Mouse (Mus musculus) liver, embryonic 11.5 days (tissue): Measurements from ENCODE around the gene Arpc4. TPM values are rescaled to one million over a fixed set of nuclear protein-coding genes. Genes with fewer than 3 reads are reported as not detected.

Experiments used
- ATAC-seq: fragments of 200-750 bp; cut with Nextera tagmentation; replicated peaks from 2 replicates; pipeline ENCODE4 v1.8.0; 2017; ENCODE audit warnings: moderate number of reproducible peaks, mild to moderate bottlenecking, moderate TSS enrichment, moderate library complexity; ENCODE audit not compliant: low FRiP score
- DNase-seq: peaks from one replicate; pipeline ENCODE4 v3.0.0-alpha.2; 2017; ENCODE audit warnings: low spot score
- H3K27ac ChIP-seq: fragments of 300-500 bp; sonication (generic); 2 replicates; pipeline ENCODE4 v1.5.1; 2014; ENCODE audit warnings: mild to moderate bottlenecking, low read depth, low read length, control low read depth
- H3K27me3 ChIP-seq: fragments of 300-500 bp; sonication (generic); replicated peaks from 2 replicates; pipeline ENCODE4 v1.6.1; 2014; ENCODE audit warnings: low read length, mixed read lengths; ENCODE audit not compliant: control insufficient read depth, insufficient read depth
- H3K36me3 ChIP-seq: fragments of 300-500 bp; sonication (generic); 2 replicates; pipeline ENCODE4 v1.6.1; 2014; ENCODE audit warnings: mild to moderate bottlenecking, low read length, moderate library complexity, mixed read lengths; ENCODE audit not compliant: control insufficient read depth, insufficient read depth
- H3K4me1 ChIP-seq: fragments of 300-500 bp; sonication (generic); replicated peaks from 2 replicates; pipeline ENCODE4 v1.6.1; 2014; ENCODE audit warnings: low read length, mixed read lengths; ENCODE audit not compliant: control insufficient read depth, insufficient read depth
- H3K4me2 ChIP-seq: fragments of 300-500 bp; sonication (generic); 2 replicates; pipeline ENCODE4 v1.6.1; 2014; ENCODE audit warnings: mild to moderate bottlenecking, control low read depth, moderate library complexity
- H3K4me3 ChIP-seq: fragments of 300-500 bp; sonication (generic); 2 replicates; pipeline ENCODE4 v1.5.1; 2014; ENCODE audit warnings: low read depth, low read length, control low read depth
- H3K9ac ChIP-seq: fragments of 300-500 bp; sonication (generic); 2 replicates; pipeline ENCODE4 v1.6.1; 2014; ENCODE audit warnings: low read depth, low read length, control low read depth
- H3K9me3 ChIP-seq: fragments of 300-500 bp; sonication (generic); 2 replicates; pipeline ENCODE4 v1.6.1; 2016; ENCODE audit warnings: low read length, inconsistent platforms, mixed read lengths; ENCODE audit not compliant: control insufficient read depth
- WGBS: fragments of 180-500 bp; shearing (Covaris S2); extraction: QIAGEN DNeasy Blood & Tissue Kit; methylation state at CpG from one replicate; pipeline ENCODE4 v1.1.7; 2014; 5-methylcytosine and 5-hydroxymethylcytosine counted together
- polyA plus RNA-seq: library from polyadenylated mRNA; unstranded; fragments of >200 nt; fragmentation: Nextera tagmentation; extraction: Ambion mirVana; gene quantifications from 2 replicates; pipeline ENCODE4 v1.2.1, GENCODE M21; 2014

Gene Arpc4
- polyA plus RNA-seq, 1 experiment from 2014 or later, result 239 TPM

DNA sequence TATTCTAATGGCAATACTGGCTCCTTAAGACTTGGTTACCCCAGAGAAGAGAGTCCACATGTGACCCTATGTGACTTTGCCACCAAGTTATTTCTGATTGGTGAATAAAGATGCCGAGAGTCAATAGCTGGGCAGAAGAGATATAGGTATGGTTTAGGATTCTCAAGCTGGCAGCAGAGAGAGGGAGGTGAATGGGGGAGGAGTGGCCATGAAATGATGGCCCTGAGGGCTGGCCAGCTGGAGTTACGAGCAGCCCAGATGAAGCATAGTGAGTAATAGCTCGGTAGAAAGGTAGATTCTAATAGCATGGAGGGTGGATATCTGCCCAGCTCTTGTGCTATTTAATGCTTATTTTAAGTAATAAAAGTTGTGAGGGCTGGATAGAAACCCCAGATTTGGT lies 25.1 kb upstream of the Arpc4 start:
- no peak overlapping the region for H3K9ac ChIP-seq
- H3K27me3 ChIP-seq, result no peaks in the 10 kb centered on the region
- no peak for ATAC-seq
- peaks cover 7% of the 10 kb centered on the region; the same call in 1 of the 2 replicates for H3K4me1 ChIP-seq
- no peaks in the 10 kb centered on the region for H3K36me3 ChIP-seq
- no peak for DNase-seq
- H3K27ac ChIP-seq, result no peak overlapping the region
- WGBS, result 72% methylated on average over 3 of the region's 3 CpGs
- H3K9me3 ChIP-seq, result no peaks in the 10 kb centered on the region
- no peak overlapping the region for H3K4me3 ChIP-seq
- H3K4me2 ChIP-seq, result no peak overlapping the region

DNA sequence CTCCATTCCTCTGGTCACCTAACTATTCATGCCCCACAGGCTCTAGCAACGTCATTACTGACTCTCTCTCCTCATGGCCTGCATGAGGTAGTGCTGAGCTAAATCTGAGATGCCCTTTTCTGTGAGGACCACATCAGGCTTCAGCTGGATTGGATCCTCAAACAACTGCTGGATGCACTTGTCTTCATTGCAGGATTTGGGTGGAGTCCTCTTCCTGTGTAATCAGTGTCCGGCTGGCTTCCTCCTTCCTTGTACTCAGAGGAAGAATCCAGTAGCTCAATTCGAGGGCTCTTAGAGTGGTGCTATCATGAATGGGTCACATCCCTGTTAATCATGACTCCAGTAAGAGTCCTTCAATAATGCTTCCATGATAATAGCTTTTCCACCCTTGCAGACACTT lies 24.2 kb upstream of the Arpc4 start:
- Histone ChIP-seq H3K27ac (no peak overlapping the region), H3K27me3 (no peaks in the 10 kb centered on the region), H3K4me1 (peaks cover 7% of the 10 kb centered on the region; the same call in 1 of the 2 replicates), H3K9ac (0 out of 2 replicates have a peak overlapping the region, but pooled peaks have one; percentile 9), H3K4me2 (no peak overlapping the region), H3K4me3 (no peak overlapping the region), H3K9me3 (no peaks in the 10 kb centered on the region), H3K36me3 (no peaks in the 10 kb centered on the region)
- 61% methylated on average over 3 of the region's 3 CpGs for WGBS
- no peak for ATAC-seq
- DNase-seq, result no peak

DNA sequence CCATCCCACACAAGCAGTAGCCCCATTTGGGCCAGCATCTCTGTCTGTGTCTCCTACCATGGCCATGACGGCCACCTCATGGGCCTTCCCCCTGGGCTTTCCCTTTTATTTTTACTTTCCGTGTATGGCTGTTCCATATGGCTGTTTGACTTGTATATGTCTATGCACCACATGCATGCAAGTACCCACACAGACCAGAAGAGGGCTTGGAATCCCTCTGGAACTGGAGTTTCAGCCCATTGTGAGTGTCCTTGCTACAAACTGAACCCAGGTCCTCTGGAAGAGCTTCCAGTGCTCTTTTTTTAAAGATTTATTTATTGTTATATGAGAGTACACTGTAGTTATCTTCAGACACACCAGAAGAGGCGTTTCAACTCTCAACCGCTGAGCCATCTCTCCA lies 16.4 kb upstream of the Arpc4 start:
- Histone ChIP-seq H3K9ac (no peak overlapping the region), H3K9me3 (no peaks in the 10 kb centered on the region), H3K27me3 (no peaks in the 10 kb centered on the region), H3K4me3 (no peak overlapping the region), H3K4me2 (no peak overlapping the region), H3K27ac (no peak overlapping the region), H3K4me1 (no peaks in the 10 kb centered on the region), H3K36me3 (no peaks in the 10 kb centered on the region)
- no peak for DNase-seq
- 72% methylated on average over 4 of the region's 4 CpGs for WGBS
- no peak; the same call in 1 of the 2 replicates for ATAC-seq

DNA sequence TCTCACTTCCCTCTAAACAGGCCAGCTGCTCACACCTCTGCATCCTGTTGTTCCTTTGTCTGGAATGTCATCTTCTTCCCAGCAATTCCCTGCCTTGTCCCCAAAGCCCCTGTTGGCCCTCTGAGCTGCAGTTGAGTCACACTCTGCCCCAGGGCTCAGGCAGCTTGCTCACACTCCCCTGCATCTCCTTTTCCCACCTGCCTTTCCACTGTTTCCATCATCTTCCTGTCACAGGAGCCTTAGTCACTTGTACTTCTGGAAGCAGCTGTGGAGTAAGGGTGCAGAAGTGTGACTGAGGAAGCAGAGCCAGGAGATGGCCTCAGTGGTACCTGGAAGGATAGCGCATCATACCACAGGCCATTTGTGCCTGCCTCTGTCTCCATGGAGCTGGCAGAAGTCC lies 15.7 kb upstream of the Arpc4 start:
- Histone ChIP-seq H3K27me3 (no peaks in the 10 kb centered on the region), H3K9ac (no peak overlapping the region), H3K27ac (no peak overlapping the region), H3K4me3 (no peak overlapping the region), H3K9me3 (no peaks in the 10 kb centered on the region), H3K36me3 (no peaks in the 10 kb centered on the region), H3K4me2 (no peak overlapping the region), H3K4me1 (no peaks in the 10 kb centered on the region)
- DNase-seq, result no peak
- no peak for ATAC-seq
- WGBS, result 100% methylated on average over 1 of the region's 1 CpGs

DNA sequence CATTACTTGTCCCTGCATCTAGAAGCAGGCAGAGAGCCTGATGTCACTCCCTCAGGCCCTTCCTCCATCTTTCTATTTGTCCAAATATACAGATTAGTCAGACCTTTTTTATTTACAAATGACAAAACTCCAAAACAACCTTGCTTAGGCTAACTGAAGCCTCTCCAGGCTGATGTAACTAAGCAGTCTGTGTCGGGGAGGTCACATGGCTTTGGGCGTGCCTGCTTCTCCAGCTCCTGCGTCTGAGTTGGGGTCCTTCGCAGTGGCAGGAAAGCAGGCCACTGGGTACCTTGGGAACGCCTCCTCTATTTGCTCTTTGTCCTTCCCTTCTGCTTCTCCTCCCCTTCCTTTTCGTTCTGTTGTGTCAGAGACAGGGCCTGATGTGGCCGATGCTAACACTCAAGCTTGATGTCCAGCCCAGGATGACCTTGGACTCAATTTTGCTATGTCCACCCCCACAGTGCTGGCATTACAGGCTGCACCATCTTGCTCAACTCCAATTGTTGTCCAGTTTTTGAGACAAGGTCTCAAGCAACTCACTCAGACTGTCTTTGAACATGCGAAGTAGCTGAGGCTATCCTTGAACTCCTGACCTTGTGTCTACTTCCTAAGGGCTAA lies 13.3 kb upstream of the Arpc4 start:
- Histone ChIP-seq H3K4me3 (no peak overlapping the region), H3K36me3 (peaks cover 4% of the 10 kb centered on the region; the same call in 1 of the 2 replicates), H3K9me3 (no peaks in the 10 kb centered on the region), H3K27ac (no peak overlapping the region), H3K4me2 (no peak overlapping the region), H3K9ac (no peak overlapping the region), H3K4me1 (no peaks in the 10 kb centered on the region), H3K27me3 (no peaks in the 10 kb centered on the region)
- no peak for ATAC-seq
- DNase-seq, result no peak
- 68% methylated on average over 8 of the region's 8 CpGs for WGBS

DNA sequence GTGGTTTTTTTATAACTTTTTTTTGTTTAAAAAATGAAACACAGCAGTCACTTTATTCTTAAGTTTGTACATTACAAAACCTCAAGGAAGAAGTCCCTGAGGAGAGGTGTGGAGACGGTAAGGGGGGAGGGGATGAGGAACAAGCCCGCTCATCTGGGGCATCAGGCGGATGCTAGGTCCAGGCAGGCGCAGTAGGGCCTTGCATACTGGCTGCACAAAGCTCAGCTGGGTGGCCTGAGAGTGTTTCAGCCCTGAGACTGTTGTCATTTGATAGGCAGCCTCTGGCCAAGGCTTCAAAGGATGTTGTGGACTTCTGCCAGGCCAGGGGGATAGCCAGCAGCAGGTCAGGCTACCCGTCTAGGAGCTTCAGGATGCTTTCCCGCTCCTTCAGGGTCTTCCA lies 11.3 kb upstream of the Arpc4 start:
- H3K27me3 ChIP-seq, result no peaks in the 10 kb centered on the region
- no peak for DNase-seq
- no peak overlapping the region for H3K4me2 ChIP-seq
- H3K9ac ChIP-seq, result no peak overlapping the region
- H3K4me3 ChIP-seq, result no peak overlapping the region
- H3K4me1 ChIP-seq, result no peaks in the 10 kb centered on the region
- no peak for ATAC-seq
- peaks cover 13% of the 10 kb centered on the region; the same call in 1 of the 2 replicates for H3K36me3 ChIP-seq
- H3K27ac ChIP-seq, result no peak overlapping the region
- no peaks in the 10 kb centered on the region for H3K9me3 ChIP-seq
- 87% methylated on average over 6 of the region's 6 CpGs for WGBS

DNA sequence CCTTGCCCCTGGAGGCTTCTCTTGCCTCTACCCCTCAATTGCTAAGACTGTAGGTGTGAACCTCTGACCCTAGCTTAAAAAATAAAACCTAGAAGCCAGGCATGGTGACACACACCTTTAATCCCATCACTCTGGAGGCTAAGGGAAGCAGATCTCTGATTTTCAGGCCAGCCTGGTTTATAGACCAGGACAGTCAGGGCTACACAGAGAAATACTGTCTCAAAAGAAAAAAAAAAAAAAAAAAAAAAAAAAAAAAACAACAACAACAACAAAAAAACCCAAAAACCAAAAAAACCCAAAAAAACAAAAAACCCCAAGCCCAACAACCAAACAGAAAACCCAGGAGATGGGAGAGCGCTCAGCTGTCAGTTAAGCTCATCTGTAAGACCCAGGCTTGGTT lies 10.3 kb upstream of the Arpc4 start:
- H3K36me3 ChIP-seq, result peaks cover 20% of the 10 kb centered on the region

DNA sequence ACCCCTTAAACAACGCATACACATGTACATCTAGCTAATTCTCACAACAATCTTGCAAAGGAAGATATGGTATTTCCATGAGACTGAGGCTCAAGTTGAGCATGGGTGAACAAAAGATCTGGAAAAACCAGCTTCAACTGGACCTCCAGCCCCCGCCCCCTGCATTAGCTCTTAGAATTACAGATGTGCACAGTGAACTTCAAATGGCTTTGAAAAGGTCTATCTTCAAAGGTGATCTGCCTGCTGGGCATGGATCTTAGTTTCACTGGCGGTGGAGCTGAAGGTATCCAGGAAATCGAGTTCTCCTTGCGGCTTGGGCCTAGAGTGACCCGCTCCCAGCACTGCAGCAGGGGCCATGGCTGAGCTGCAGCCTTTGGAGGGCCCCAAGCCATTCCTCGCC lies 9.8 kb upstream of the Arpc4 start:
- Histone ChIP-seq H3K27me3 (no peaks in the 10 kb centered on the region), H3K36me3 (peaks cover 21% of the 10 kb centered on the region), H3K4me3 (no peak overlapping the region), H3K27ac (no peak overlapping the region), H3K4me2 (no peak overlapping the region), H3K9me3 (no peaks in the 10 kb centered on the region), H3K4me1 (0 out of 2 replicates have a peak, but pooled peaks cover 2% of the 10 kb centered on the region), H3K9ac (no peak overlapping the region)
- 93% methylated on average over 7 of the region's 7 CpGs for WGBS
- ATAC-seq (no peak), DNase-seq (no peak)

More for the DNA sequence above, 10.3 kb upstream of the Arpc4 start:
- Histone ChIP-seq H3K27me3 (no peaks in the 10 kb centered on the region), H3K4me3 (no peak overlapping the region), H3K4me1 (no peaks in the 10 kb centered on the region), H3K27ac (no peak overlapping the region), H3K4me2 (no peak overlapping the region), H3K9me3 (no peaks in the 10 kb centered on the region), H3K9ac (no peak overlapping the region)
- WGBS, result 100% methylated on average over 1 of the region's 1 CpGs
- DNase-seq (no peak), ATAC-seq (no peak)

DNA sequence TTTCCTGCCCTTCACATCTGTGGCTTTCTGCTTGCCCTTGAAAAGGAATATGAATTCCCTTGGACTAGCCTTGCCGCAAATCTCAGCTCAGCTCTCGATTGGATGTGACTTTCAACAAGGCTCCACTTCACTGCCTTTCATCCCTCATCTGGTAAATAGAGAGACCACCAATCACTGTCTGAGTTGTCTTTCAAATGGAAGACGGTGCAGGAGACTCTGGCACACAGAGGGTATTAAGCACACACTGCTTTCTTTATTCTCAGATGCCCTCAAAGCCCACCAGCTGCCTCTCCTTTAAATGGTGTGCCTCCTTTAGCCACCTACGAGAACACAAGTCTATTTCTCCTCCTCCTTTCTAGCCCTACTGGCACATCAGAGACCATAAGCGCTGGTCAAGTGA lies 9.3 kb upstream of the Arpc4 start:
- Histone ChIP-seq H3K9ac (no peak overlapping the region), H3K4me2 (no peak overlapping the region), H3K27ac (no peak overlapping the region), H3K4me1 (peaks cover 6% of the 10 kb centered on the region; the same call in 1 of the 2 replicates), H3K4me3 (no peak overlapping the region), H3K27me3 (no peaks in the 10 kb centered on the region), H3K36me3 (peaks cover 23% of the 10 kb centered on the region), H3K9me3 (no peaks in the 10 kb centered on the region)
- DNase-seq (no peak), ATAC-seq (no peak)
- 87% methylated on average over 5 of the region's 5 CpGs for WGBS
